Mouse (Mus musculus) liver, embryonic 14.5 days (tissue): ENCODE measurements around the gene Numbl. TPM values are rescaled to one million over a fixed set of nuclear protein-coding genes. Genes with fewer than 3 reads are reported as not detected.

Experiments
- ATAC-seq: fragments of 200-750 bp; cut with Nextera tagmentation; 2 replicates; pipeline ENCODE4 v1.8.0; 2017; ENCODE audit warnings: moderate number of reproducible peaks, mild to moderate bottlenecking, moderate library complexity; ENCODE audit not compliant: insufficient read depth
- DNase-seq, 3 experiments: peaks; one replicate each; pipeline ENCODE4 v3.0.0-alpha.2; 2012 to 2013; ENCODE audit warnings: low read depth in 3 of 3, low spot score in 3 of 3
- H3K27ac ChIP-seq: fragments of 300-500 bp; sonication (generic); 2 replicates; pipeline ENCODE4 v1.5.1; 2014; ENCODE audit warnings: moderate library complexity, mild to moderate bottlenecking, control low read depth, inconsistent platforms
- H3K27me3 ChIP-seq: fragments of 300-500 bp; sonication (generic); 2 replicates; pipeline ENCODE4 v1.6.1; 2014; ENCODE audit warnings: mild to moderate bottlenecking, low read length, moderate library complexity; ENCODE audit not compliant: control insufficient read depth, insufficient read depth
- H3K36me3 ChIP-seq: fragments of 300-500 bp; sonication (generic); replicated peaks from 2 replicates; pipeline ENCODE4 v1.6.1; 2014; ENCODE audit warnings: low read depth; ENCODE audit not compliant: control insufficient read depth, insufficient read depth
- H3K4me1 ChIP-seq, 2 experiments: fragments of 200-500 bp in 1 of 2; fragments of 300-500 bp in 1 of 2; sonication (generic) in 1 of 2; replicated peaks; 2 replicates each; pipeline ENCODE4 v1.6.1; 2012 to 2014; ENCODE audit warnings: antibody characterized with exemption in 1 of 2, inconsistent platforms in 1 of 2, low read length in 1 of 2; ENCODE audit not compliant: control insufficient read depth in 2 of 2, insufficient read depth in 2 of 2
- H3K4me2 ChIP-seq: fragments of 300-500 bp; sonication (generic); 2 replicates; pipeline ENCODE4 v1.6.1; 2014; ENCODE audit warnings: low read depth, mild to moderate bottlenecking, control low read depth, moderate library complexity
- H3K4me3 ChIP-seq, 2 experiments: fragments of 200-500 bp in 1 of 2; fragments of 300-500 bp in 1 of 2; sonication (generic) in 1 of 2; 2 replicates each; pipeline ENCODE4 v1.5.1; 2012 to 2014; ENCODE audit warnings: low read depth in 2 of 2, low read length in 2 of 2, mild to moderate bottlenecking in 2 of 2, control low read depth in 1 of 2, inconsistent platforms in 1 of 2, moderate library complexity in 1 of 2; ENCODE audit not compliant: insufficient read depth in 1 of 2
- H3K9ac ChIP-seq: fragments of 300-500 bp; sonication (generic); replicated peaks from 2 replicates; pipeline ENCODE4 v1.6.1; 2014; ENCODE audit warnings: mild to moderate bottlenecking, control low read depth, moderate library complexity
- H3K9me3 ChIP-seq: fragments of 300-500 bp; sonication (generic); 2 replicates; pipeline ENCODE4 v1.6.1; 2016; ENCODE audit warnings: low read length, mixed read lengths; ENCODE audit not compliant: control insufficient read depth
- CTCF ChIP-seq: IDR thresholded peaks from 2 replicates; pipeline ENCODE4 v1.5.1; 2016; ENCODE audit warnings: antibody characterized with exemption, low read depth, control low read depth
- EP300 ChIP-seq: IDR thresholded peaks from 2 replicates; pipeline ENCODE4 v1.6.1; 2016; ENCODE audit warnings: antibody characterized with exemption, low read depth
- WGBS: fragments of 180-500 bp; shearing (Covaris S2); extraction: QIAGEN DNeasy Blood & Tissue Kit; methylation state at CpG from one replicate; pipeline ENCODE4 v1.1.7; 2014; ENCODE audit not compliant: insufficient replicate concordance; 5-methylcytosine and 5-hydroxymethylcytosine counted together
- polyA plus RNA-seq, 2 experiments: library from polyadenylated mRNA; depleted of rRNA in 1 of 2; stranded (reverse) in 1 of 2; unstranded in 1 of 2; fragments of >200 nt; fragmentation: Nextera tagmentation in 1 of 2; extraction: Ambion mirVana in 1 of 2; gene quantifications; 2 replicates each; pipeline versions ENCODE4 v1.2.1 to v1.2.3; 2012 to 2014

Numbl gene
- polyA plus RNA-seq (2012; rRNA removed), result 1.9 and 2.1 TPM in 2 replicates
- polyA plus RNA-seq (2014; fragmentation: Nextera tagmentation; extraction: Ambion mirVana), result 0.72 and 0.83 TPM in 2 replicates

DNA sequence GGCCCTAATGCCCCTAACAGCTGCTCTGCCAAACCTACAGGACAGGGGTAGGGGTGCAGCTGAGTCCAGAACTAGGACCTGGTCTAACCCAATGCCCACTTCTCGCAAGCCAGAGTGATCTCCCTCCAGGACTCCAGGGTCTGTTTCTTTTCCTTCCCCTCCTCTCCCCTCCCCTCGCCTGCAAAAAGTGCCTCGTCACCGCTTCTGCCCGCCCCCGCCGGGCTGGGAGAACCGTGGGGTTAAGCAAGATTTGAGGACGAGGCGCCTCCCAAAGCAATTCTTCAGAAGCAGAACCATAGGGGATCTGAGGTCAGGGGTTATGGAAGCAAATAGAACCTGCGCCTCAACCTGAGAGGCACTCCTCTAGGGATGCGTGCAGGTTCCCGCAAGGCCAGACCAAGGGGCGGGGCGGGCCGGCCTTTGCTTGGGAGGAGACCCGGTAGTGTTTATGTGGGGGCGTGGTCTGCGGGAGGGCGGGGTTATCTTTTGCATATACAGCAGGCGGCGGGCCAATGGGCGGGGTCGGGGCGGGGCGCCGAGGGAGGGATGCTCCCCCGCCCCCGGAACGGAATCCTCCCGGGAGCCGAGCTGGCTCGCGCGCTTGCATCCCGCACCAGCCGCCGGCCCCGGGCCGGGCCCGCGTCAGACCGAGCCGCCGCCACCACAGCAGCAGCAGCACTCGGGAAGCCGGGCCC is at the start of gene Numbl:
Gene Numbl, plus strand, starts transcription at position 229 of the 695 bp plus-strand sequence.
- peaks cover 0 to 8% of the 10 kb centered on the region in 2 experiments; a peak in 2 of 4 replicates for H3K4me1 ChIP-seq

GRCm38 (mm10) chr7:27212626-27213025 is 45.6 kb upstream of the Numbl start:
- Histone ChIP-seq H3K4me3 (no peak overlapping the region), H3K4me1 (no peaks in the 10 kb centered on the region), H3K27ac (no peak overlapping the region), H3K27me3 (no peaks in the 10 kb centered on the region), H3K9me3 (no peaks in the 10 kb centered on the region), H3K9ac (no peak overlapping the region), H3K4me2 (no peak overlapping the region), H3K36me3 (peaks cover 2% of the 10 kb centered on the region)
- ATAC-seq (no peak), DNase-seq (no peak)
- 77% methylated on average over 2 of the region's 2 CpGs for WGBS
- TF ChIP-seq EP300, result no peak
- no peak for TF ChIP-seq CTCF

More for the DNA sequence above, at the start of gene Numbl:
- Histone ChIP-seq H3K27ac (peak within 1 kb of the TSS; percentile 58), H3K4me2 (peak within 1 kb of the TSS; percentile 99), H3K36me3 (no peaks in the 10 kb centered on the region), H3K4me3 (peak within 1 kb of the TSS; percentile 68 to 77), H3K9me3 (no peaks in the 10 kb centered on the region), H3K9ac (peak within 1 kb of the TSS; percentile 68), H3K27me3 (no peaks in the 10 kb centered on the region)
- WGBS, result under 1% methylated on average over 46 of the region's 47 CpGs
- no peak for TF ChIP-seq EP300
- no peak for TF ChIP-seq CTCF
- DNase-seq, result peak; percentile 89 to 93 (median 91)
- peak; percentile 89 for ATAC-seq

GRCm38 (mm10) chr7:27218586-27218985 is 39.6 kb upstream of the Numbl start:
- Histone ChIP-seq H3K9me3 (no peaks in the 10 kb centered on the region), H3K4me3 (no peak overlapping the region), H3K27ac (no peak overlapping the region), H3K36me3 (peaks cover 2% of the 10 kb centered on the region), H3K27me3 (no peaks in the 10 kb centered on the region), H3K9ac (no peak overlapping the region), H3K4me2 (no peak overlapping the region), H3K4me1 (peaks cover 10 to 21% of the 10 kb centered on the region in 2 experiments)
- no peak for DNase-seq
- ATAC-seq, result no peak
- 73% methylated on average over 7 of the region's 7 CpGs for WGBS
- TF ChIP-seq EP300, result no peak
- no peak for TF ChIP-seq CTCF

DNA sequence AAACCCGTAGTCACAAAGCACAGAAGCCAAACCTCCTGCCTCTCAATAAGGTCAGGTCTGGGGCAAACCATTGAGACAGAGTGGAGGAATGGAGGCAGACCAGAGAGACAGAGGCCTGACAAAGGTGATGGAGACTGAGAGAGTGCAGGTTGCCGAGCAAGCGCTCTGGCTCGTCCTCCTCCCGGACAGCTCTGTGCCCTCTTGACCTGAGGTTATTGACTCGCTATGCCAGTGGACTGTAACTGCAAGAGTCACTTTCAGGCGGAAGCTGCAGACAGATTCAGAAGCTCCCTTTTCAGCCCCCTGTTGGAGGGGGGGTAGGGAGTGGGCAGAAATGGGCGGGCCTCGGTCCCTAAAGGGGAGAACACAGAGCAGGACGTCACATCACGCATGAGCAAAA is 38.3 kb upstream of the Numbl start:
- Histone ChIP-seq H3K4me2 (no peak overlapping the region), H3K9ac (no peak overlapping the region), H3K36me3 (peaks cover 2% of the 10 kb centered on the region), H3K4me3 (no peak overlapping the region), H3K27me3 (no peaks in the 10 kb centered on the region), H3K27ac (no peak overlapping the region), H3K9me3 (no peaks in the 10 kb centered on the region), H3K4me1 (peaks cover 13 to 30% of the 10 kb centered on the region in 2 experiments)
- TF ChIP-seq CTCF (no peak), EP300 (no peak)
- WGBS, result 72% methylated on average over 11 of the region's 11 CpGs
- DNase-seq (no peak), ATAC-seq (peak; percentile 31; the same call in 1 of the 2 replicates)

GRCm38 (mm10) chr7:27221939-27222338 is 36.3 kb upstream of the Numbl start:
- no peaks in the 10 kb centered on the region for H3K9me3 ChIP-seq
- H3K27ac ChIP-seq, result no peak overlapping the region
- TF ChIP-seq CTCF, result no peak
- no peak for TF ChIP-seq EP300
- DNase-seq (no peak), ATAC-seq (no peak)
- H3K27me3 ChIP-seq, result no peaks in the 10 kb centered on the region
- peaks cover 20 to 43% of the 10 kb centered on the region in 2 experiments for H3K4me1 ChIP-seq
- no peak overlapping the region for H3K9ac ChIP-seq
- H3K4me2 ChIP-seq, result no peak overlapping the region
- H3K4me3 ChIP-seq, result no peak overlapping the region
- no peaks in the 10 kb centered on the region; the same call in 1 of the 2 replicates for H3K36me3 ChIP-seq
- WGBS, result 76% methylated on average over 6 of the region's 6 CpGs
